Mouse (Mus musculus) midbrain, embryonic 16.5 days (tissue): Measurements from ENCODE around the gene Gstm7. TPM values are rescaled to one million over a fixed set of nuclear protein-coding genes. Genes with fewer than 3 reads are reported as not detected.
A peak's percentile ranks its signal among the peaks of the same experiment; 100 is the strongest.
"Not testable (repeated sequence)": the region's sequence is repeated elsewhere in the genome, so short reads cannot be mapped to it uniquely, and the experiment has no call there.

Source experiments
- ATAC-seq: fragments of 200-750 bp; cut with Nextera tagmentation; 2 replicates; pipeline ENCODE4 v1.8.0; 2017; ENCODE audit warnings: moderate TSS enrichment
- H3K27ac ChIP-seq: fragments of 300-500 bp; sonication (generic); 2 replicates; pipeline ENCODE4 v1.5.1; 2014; ENCODE audit warnings: mild to moderate bottlenecking, low read length, mixed read lengths
- H3K27me3 ChIP-seq: fragments of 300-500 bp; sonication (generic); 2 replicates; pipeline ENCODE4 v1.6.1; 2014; ENCODE audit warnings: low read depth, low read length, mixed read lengths; ENCODE audit not compliant: control insufficient read depth, insufficient read depth
- H3K36me3 ChIP-seq: fragments of 300-500 bp; sonication (generic); 2 replicates; pipeline ENCODE4 v1.6.1; 2014; ENCODE audit warnings: mild to moderate bottlenecking, low read length, moderate library complexity, mixed read lengths; ENCODE audit not compliant: control insufficient read depth, insufficient read depth
- H3K4me1 ChIP-seq: fragments of 300-500 bp; sonication (generic); 2 replicates; pipeline ENCODE4 v1.6.1; 2014; ENCODE audit warnings: mild to moderate bottlenecking, low read length, mixed read lengths; ENCODE audit not compliant: control insufficient read depth, insufficient read depth
- H3K4me2 ChIP-seq: fragments of 300-500 bp; sonication (generic); 2 replicates; pipeline ENCODE4 v1.6.1; 2014; ENCODE audit warnings: mild to moderate bottlenecking, low read length, mixed read lengths
- H3K4me3 ChIP-seq: fragments of 300-500 bp; sonication (generic); 2 replicates; pipeline ENCODE4 v1.5.1; 2014; ENCODE audit warnings: low read depth, mild to moderate bottlenecking, low read length, moderate library complexity, mixed read lengths
- H3K9ac ChIP-seq: fragments of 300-500 bp; sonication (generic); 2 replicates; pipeline ENCODE4 v1.6.1; 2014; ENCODE audit warnings: low read depth, low read length, mixed read lengths
- H3K9me3 ChIP-seq: fragments of 300-500 bp; sonication (generic); replicated peaks from 2 replicates; pipeline ENCODE4 v1.6.1; 2014; ENCODE audit warnings: mild to moderate bottlenecking, low read length, mixed read lengths; ENCODE audit not compliant: control insufficient read depth, poor library complexity, severe bottlenecking
- WGBS: fragments of 180-500 bp; shearing (Covaris S2); extraction: QIAGEN DNeasy Blood & Tissue Kit; methylation state at CpG from one replicate; pipeline ENCODE4 v1.1.7; 2014; 5-methylcytosine and 5-hydroxymethylcytosine counted together
- polyA plus RNA-seq: library from polyadenylated mRNA; unstranded; fragments of >200 nt; fragmentation: Nextera tagmentation; extraction: Ambion mirVana; gene quantifications from 2 replicates; pipeline ENCODE4 v1.2.1, GENCODE M21; 2015

Gstm7 gene
- polyA plus RNA-seq, 1 experiment from 2014 or later = 44.7 TPM

- H3K4me2 ChIP-seq = no peak overlapping the region
- H3K36me3 ChIP-seq = peaks cover 12% of the 10 kb centered on the region
- H3K4me3 ChIP-seq = no peak overlapping the region
- H3K4me1 ChIP-seq = peaks cover 4% of the 10 kb centered on the region
- ATAC-seq = no peak
- H3K27me3 ChIP-seq = no peaks in the 10 kb centered on the region
- H3K9ac ChIP-seq = no peak overlapping the region
- H3K27ac ChIP-seq = no peak overlapping the region
- H3K9me3 ChIP-seq = no peaks in the 10 kb centered on the region
- 76% methylated on average over 11 of the region's 11 CpGs for WGBS
Observed at GRCm38 (mm10) chr3:107900955-107901673, 30.5 kb downstream of the Gstm7 start.

- Histone ChIP-seq H3K4me3 (no peak overlapping the region), H3K27me3 (no peaks in the 10 kb centered on the region), H3K9ac (no peak overlapping the region), H3K4me1 (peaks cover 7% of the 10 kb centered on the region), H3K27ac (no peak overlapping the region), H3K4me2 (no peak overlapping the region), H3K9me3 (no peaks in the 10 kb centered on the region), H3K36me3 (peaks cover 12% of the 10 kb centered on the region)
- ATAC-seq = no peak
- 94% methylated on average over 13 of the region's 13 CpGs for WGBS
Observed at GRCm38 (mm10) chr3:107898691-107899090, 32.9 kb downstream of the Gstm7 start.

- WGBS = 4% methylated on average over 40 of the region's 40 CpGs
- Histone ChIP-seq H3K9me3 (no peaks in the 10 kb centered on the region), H3K4me1 (peaks cover 7% of the 10 kb centered on the region), H3K4me3 (peak within 1 kb of the TSS; percentile 87), H3K27ac (peak within 1 kb of the TSS; percentile 85), H3K27me3 (no peaks in the 10 kb centered on the region), H3K36me3 (peaks cover 16% of the 10 kb centered on the region), H3K9ac (peak within 1 kb of the TSS; percentile 91), H3K4me2 (peak within 1 kb of the TSS; percentile 81)
- ATAC-seq = peak; percentile 97
Observed at GRCm38 (mm10) chr3:107895720-107896569, 35.7 kb downstream of the Gstm7 start, which contains the start of gene Gstm5. Gene Gstm5, plus strand, starts transcription at chr3:107895821.

GRCm38 (mm10) chr3:107895194-107895719 lies 36.4 kb downstream of the Gstm7 start:
- Histone ChIP-seq H3K9ac (peak overlapping the region; percentile 91), H3K4me3 (peak overlapping the region; percentile 87), H3K4me2 (peak overlapping the region; percentile 81), H3K36me3 (peaks cover 16% of the 10 kb centered on the region), H3K27ac (no peak overlapping the region), H3K27me3 (no peaks in the 10 kb centered on the region), H3K4me1 (peaks cover 7% of the 10 kb centered on the region), H3K9me3 (no peaks in the 10 kb centered on the region)
- WGBS = 11% methylated on average over 6 of the region's 6 CpGs
- peak; percentile 21 for ATAC-seq

GRCm38 (mm10) chr3:107889236-107889635 lies 42.4 kb downstream of the Gstm7 start:
- ATAC-seq, H3K4me1 ChIP-seq, H3K9ac ChIP-seq, H3K9me3 ChIP-seq, H3K36me3 ChIP-seq, H3K4me2 ChIP-seq, H3K4me3 ChIP-seq, H3K27ac ChIP-seq, H3K27me3 ChIP-seq: not testable (repeated sequence)
- 81% methylated on average over 2 of the region's 2 CpGs for WGBS

GRCm38 (mm10) chr3:107887674-107888495 lies 43.7 kb downstream of the Gstm7 start:
- Histone ChIP-seq H3K4me1 (no peaks in the 10 kb centered on the region), H3K4me2 (no peak overlapping the region), H3K36me3 (no peaks in the 10 kb centered on the region; the same call in 1 of the 2 replicates), H3K9ac (no peak overlapping the region), H3K27me3 (no peaks in the 10 kb centered on the region), H3K9me3 (no peaks in the 10 kb centered on the region), H3K4me3 (no peak overlapping the region), H3K27ac (peak overlapping the region; percentile 55)
- 80% methylated on average over 9 of the region's 9 CpGs for WGBS
- peak; percentile 95 for ATAC-seq

- Histone ChIP-seq H3K27me3 (no peaks in the 10 kb centered on the region), H3K36me3 (no peaks in the 10 kb centered on the region), H3K27ac (no peak overlapping the region), H3K9ac (no peak overlapping the region), H3K4me1 (no peaks in the 10 kb centered on the region), H3K9me3 (no peaks in the 10 kb centered on the region), H3K4me3 (no peak overlapping the region), H3K4me2 (no peak overlapping the region)
- 87% methylated on average over 12 of the region's 12 CpGs for WGBS
- no peak for ATAC-seq
Observed at GRCm38 (mm10) chr3:107877747-107878736, 53.6 kb downstream of the Gstm7 start.

- H3K9me3 ChIP-seq = no peaks in the 10 kb centered on the region
- H3K36me3 ChIP-seq = no peaks in the 10 kb centered on the region
- no peak within 1 kb of the TSS for H3K9ac ChIP-seq
- WGBS = 85% methylated on average over 5 of the region's 5 CpGs
- ATAC-seq = no peak
- no peak within 1 kb of the TSS for H3K4me3 ChIP-seq
- H3K4me1 ChIP-seq = no peaks in the 10 kb centered on the region
- H3K27me3 ChIP-seq = no peaks in the 10 kb centered on the region
- H3K4me2 ChIP-seq = no peak within 1 kb of the TSS
- no peak within 1 kb of the TSS for H3K27ac ChIP-seq
Observed at GRCm38 (mm10) chr3:107877005-107877404, 54.6 kb downstream of the Gstm7 start, which contains the start of gene Eps8l3. Gene Eps8l3, plus strand, starts transcription at chr3:107877229.
